Comparison of ENCODE assay signal across 8 mouse cellular contexts in the genomic region with DNA sequence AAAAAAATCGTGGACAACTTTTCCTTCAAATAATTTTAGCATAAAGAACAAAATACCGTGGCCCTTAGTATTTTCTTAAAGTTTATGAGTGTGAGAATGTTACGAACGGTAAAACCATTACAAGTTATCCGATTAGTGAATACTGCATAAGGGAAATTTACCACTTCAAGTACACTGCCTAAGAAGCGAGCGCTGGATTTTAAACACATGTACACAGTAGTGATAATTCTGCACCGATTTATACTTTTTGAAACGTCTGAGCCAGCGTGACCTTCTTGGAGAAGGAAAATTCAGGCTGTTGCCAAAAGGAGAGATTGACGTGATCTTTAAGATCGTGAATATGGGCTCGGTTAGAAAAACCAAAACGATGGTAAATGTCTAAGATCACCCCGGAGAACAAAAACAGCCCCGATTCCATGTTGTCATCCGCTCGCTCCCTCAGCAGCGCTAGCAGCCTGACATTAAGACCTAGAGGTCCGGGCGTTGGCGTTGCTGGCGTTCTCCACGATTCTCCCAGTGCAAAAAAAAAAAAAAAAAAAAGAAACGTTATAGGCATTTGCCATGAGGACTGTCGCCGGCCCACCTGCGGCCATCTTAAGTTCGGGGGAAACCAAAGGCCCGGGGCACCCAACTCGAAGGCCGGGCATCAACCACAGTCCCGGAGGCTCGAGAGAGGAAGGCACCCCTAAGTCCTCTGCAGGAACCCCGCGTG. TPM values are rescaled to one million over a fixed set of nuclear protein-coding genes. Genes with fewer than 3 reads are reported as not detected.
DNase-seq lines count a peak whose midpoint lies in the region; ATAC-seq and TF ChIP-seq lines count a peak whose summit lies in the region.

No protein-coding gene starts in this region.

- ATAC-seq in kidney, embryonic 16.5 days (ENCODE audit: low FRiP score, low TSS enrichment), result peak; percentile 53; the same call in 1 of the 2 replicates
- ATAC-seq in forebrain, postnatal 0 days, result peak; percentile 58
- ATAC-seq in liver, postnatal 0 days, result peak; percentile 64

- H3K4me1 ChIP-seq in kidney, embryonic 16.5 days (ENCODE audit: insufficient read depth, low read length), result peaks cover 25% of the 10 kb centered on the region
- peaks cover 11% of the 10 kb centered on the region; the same call in 1 of the 2 replicates for H3K4me1 ChIP-seq in forebrain, postnatal 0 days (ENCODE audit: insufficient read depth)
- H3K4me1 ChIP-seq in liver, postnatal 0 days (ENCODE audit: insufficient read depth), result peaks cover 19% of the 10 kb centered on the region

- DNase-seq in kidney, adult 8-10 months, result no peak
- DNase-seq in R1 (ENCODE audit: low read depth, low spot score), result peak; percentile 81
- no peak for DNase-seq in forebrain, postnatal 0 days
- no peak for DNase-seq in liver, postnatal 0 days
- DNase-seq in spleen, postnatal 4 days (ENCODE audit: low spot score in 2 of 2), result no peak
- DNase-seq in cerebellum, postnatal 10 days, result no peak
- DNase-seq in layer of hippocampus, adult 11-12 months (ENCODE audit: low spot score), result no peak

- H3K27me3 ChIP-seq in kidney, embryonic 16.5 days (ENCODE audit: insufficient read depth, low read length), result no peaks in the 10 kb centered on the region
- H3K27me3 ChIP-seq in forebrain, postnatal 0 days (ENCODE audit: insufficient read depth, low read length), result no peaks in the 10 kb centered on the region
- H3K27me3 ChIP-seq in liver, postnatal 0 days (ENCODE audit: insufficient read depth, low read length), result no peaks in the 10 kb centered on the region

- TF ChIP-seq CTCF in forebrain, postnatal 0 days (IDR thresholded peaks at IDR 0.05; ENCODE audit: low read depth), result no peak
- no peak for TF ChIP-seq CTCF in liver, postnatal 0 days (IDR thresholded peaks at IDR 0.05; ENCODE audit: low read depth)

- 0 out of 2 replicates have a peak, but pooled peaks cover 3% of the 10 kb centered on the region for H3K36me3 ChIP-seq in kidney, embryonic 16.5 days (ENCODE audit: insufficient read depth, low read length)
- no peaks in the 10 kb centered on the region for H3K36me3 ChIP-seq in forebrain, postnatal 0 days (ENCODE audit: insufficient read depth)
- H3K36me3 ChIP-seq in liver, postnatal 0 days (replicated peaks; ENCODE audit: insufficient read depth, low read length), result no peaks in the 10 kb centered on the region

- under 1% methylated on average over 36 of the region's 36 CpGs for WGBS in kidney, embryonic 16.5 days
- WGBS in forebrain, postnatal 0 days, result 1% methylated on average over 36 of the region's 36 CpGs
- 2% methylated on average over 36 of the region's 36 CpGs for WGBS in liver, postnatal 0 days (ENCODE audit: insufficient replicate concordance)

- H3K9me3 ChIP-seq in kidney, embryonic 16.5 days (ENCODE audit: low read length), result no peaks in the 10 kb centered on the region
- H3K9me3 ChIP-seq in forebrain, postnatal 0 days (ENCODE audit: low read length), result no peaks in the 10 kb centered on the region
- H3K9me3 ChIP-seq in liver, postnatal 0 days (ENCODE audit: low read length), result no peaks in the 10 kb centered on the region

- TF ChIP-seq EP300 in liver, postnatal 0 days (IDR thresholded peaks at IDR 0.05; ENCODE audit: low read depth), result no peak; the same call in 1 of the 2 replicates

- H3K4me2 ChIP-seq in kidney, embryonic 16.5 days (replicated peaks; ENCODE audit: low read depth, low read length), result peak overlapping the region; percentile 75
- H3K4me2 ChIP-seq in forebrain, postnatal 0 days (ENCODE audit: low read depth), result peak overlapping the region; percentile 56
- peak overlapping the region; percentile 72 for H3K4me2 ChIP-seq in liver, postnatal 0 days (ENCODE audit: low read depth, low read length)

- peak overlapping the region; percentile 94 for H3K9ac ChIP-seq in kidney, embryonic 16.5 days (replicated peaks; ENCODE audit: low read length)
- peak overlapping the region; percentile 79 for H3K9ac ChIP-seq in forebrain, postnatal 0 days
- H3K9ac ChIP-seq in liver, postnatal 0 days (replicated peaks), result peak overlapping the region; percentile 95

- H3K27ac ChIP-seq in kidney, embryonic 16.5 days (ENCODE audit: low read length), result peak overlapping the region; percentile 99
- H3K27ac ChIP-seq in forebrain, postnatal 0 days (ENCODE audit: low read depth, low read length), result peak overlapping the region; percentile 96
- H3K27ac ChIP-seq in liver, postnatal 0 days (ENCODE audit: low read depth), result peak overlapping the region; percentile 98

- peak overlapping the region; percentile 58 for H3K4me3 ChIP-seq in kidney, embryonic 16.5 days (ENCODE audit: low read length)
- H3K4me3 ChIP-seq in forebrain, postnatal 0 days (ENCODE audit: low read depth, low read length), result peak overlapping the region; percentile 81
- peak overlapping the region; percentile 96 for H3K4me3 ChIP-seq in liver, postnatal 0 days (ENCODE audit: low read depth, low read length)

RNA-seq across cellular contexts. Expression of a gene that starts 0.8 kb away (rescaled TPM):
- 66.4 and 83.1 TPM in 2 replicates for polyA plus RNA-seq in kidney, embryonic 16.5 days (2015; fragmentation: Nextera tagmentation; extraction: Ambion mirVana)
- total RNA-seq in forebrain, postnatal 0 days (2014; rRNA removed), result 40.6 and 48.2 TPM in 2 replicates
- polyA plus RNA-seq in forebrain, postnatal 0 days (2015; fragmentation: Nextera tagmentation; extraction: Ambion mirVana), result 15.7 and 35.1 TPM in 2 replicates
- polyA plus RNA-seq in liver, postnatal 0 days (2015; fragmentation: Nextera tagmentation; extraction: Ambion mirVana), result 12.7 and 16.0 TPM in 2 replicates
